Mouse (Mus musculus) large intestine, adult 2 months (tissue): Measurements from ENCODE around the gene Cdk20. TPM values are rescaled to one million over a fixed set of nuclear protein-coding genes. Genes with fewer than 3 reads are reported as not detected.

Experiments
- DNase-seq: peaks from one replicate; pipeline ENCODE4 v3.0.0-alpha.2; 2012; ENCODE audit warnings: low read depth, low spot score
- WGBS: fragments of 180-500 bp; shearing (Covaris S2); methylation state at CpG from one replicate; pipeline ENCODE4 v1.1.7; 2018; 5-methylcytosine and 5-hydroxymethylcytosine counted together
- polyA plus RNA-seq: library from polyadenylated mRNA; depleted of rRNA; stranded (reverse); fragments of >200 nt; gene quantifications from 2 replicates; pipeline ENCODE4 v1.2.3, GENCODE M21; 2012; rRNA removed

Gene Cdk20
- polyA plus RNA-seq, 1 experiment: 6.3 TPM

DNA sequence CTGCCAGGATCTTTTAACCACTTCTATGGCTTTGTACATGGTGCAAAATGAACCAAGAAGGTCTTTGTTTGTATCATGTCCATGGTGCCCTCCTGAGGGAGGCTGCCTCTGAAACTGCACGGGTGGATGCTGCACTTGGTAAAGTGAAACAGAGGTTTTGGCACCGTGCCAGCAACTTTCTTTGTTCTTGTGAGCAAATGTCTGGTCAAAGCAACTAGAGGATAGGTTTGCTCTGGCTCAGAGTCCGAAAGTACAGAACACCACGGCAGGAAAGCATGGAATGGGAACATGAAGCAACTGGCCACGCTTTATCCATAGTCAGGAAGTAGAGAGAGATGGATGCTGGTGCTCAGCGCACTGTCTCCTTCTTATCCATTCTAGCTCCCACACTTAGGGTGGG is 35.8 kb downstream of the Cdk20 start:
- no peak for DNase-seq
- 44% methylated on average over 6 of the region's 6 CpGs for WGBS

- DNase-seq: no peak
- 50% methylated on average over 4 of the region's 4 CpGs for WGBS
These were observed 45.9 kb downstream of the Cdk20 start for GRCm38 (mm10) chr13:64477968-64478367.

DNA sequence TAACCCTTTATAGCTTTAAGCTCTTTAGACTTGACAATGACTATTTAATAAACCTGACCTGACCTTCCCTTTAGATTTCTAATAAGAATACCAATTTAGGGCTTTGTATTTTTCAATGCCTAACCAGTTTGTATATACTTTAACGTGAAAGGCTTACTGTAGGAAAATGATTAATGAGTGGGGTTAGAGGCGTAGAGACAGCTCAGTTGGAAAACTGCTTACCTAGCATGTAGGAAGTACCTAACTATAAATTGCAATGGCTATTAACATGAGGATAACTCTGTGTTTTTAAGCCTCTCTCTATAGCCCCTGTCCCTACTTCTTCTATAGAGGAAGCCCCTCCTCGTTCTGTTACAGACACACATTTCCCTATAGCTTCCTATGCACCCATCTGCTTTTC is 47.8 kb downstream of the Cdk20 start:
- WGBS: 75% methylated on average over 3 of the region's 3 CpGs
- DNase-seq: no peak

DNA sequence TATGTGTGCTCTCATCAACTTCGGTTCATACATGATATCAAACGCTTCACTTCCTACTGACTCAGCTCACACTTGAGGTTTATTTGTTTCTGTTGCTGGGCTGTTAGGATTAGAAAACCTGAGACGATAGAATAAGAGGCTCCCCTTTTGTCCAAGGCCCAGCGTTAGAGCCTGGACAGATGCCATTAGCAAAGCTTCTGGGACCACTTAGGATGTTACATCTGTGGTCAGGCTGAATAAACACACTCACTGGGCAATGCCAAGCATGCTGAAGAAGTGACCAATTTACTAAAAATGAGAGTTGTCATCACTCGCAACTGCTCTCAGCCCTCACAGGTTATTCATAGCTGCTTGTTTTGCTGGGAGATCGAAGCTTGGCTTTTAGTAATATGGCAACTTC is 57.8 kb downstream of the Cdk20 start:
- DNase-seq: no peak
- 67% methylated on average over 6 of the region's 6 CpGs for WGBS

Other genes with a start within 250 kb of the Cdk20 start
- gene Cdc14b, start 157.0 kb upstream of the Cdk20 start, polyA plus RNA-seq: 2.3 and 5.5 TPM in 2 replicates
- gene Aaed1, start 119.6 kb upstream of the Cdk20 start, polyA plus RNA-seq: 6.8 and 9.8 TPM in 2 replicates
- 35.1 and 44.4 TPM in 2 replicates for gene Ctsl, start 61.4 kb upstream of the Cdk20 start, polyA plus RNA-seq
- gene Fam240b, start 65.5 kb downstream of the Cdk20 start, polyA plus RNA-seq: not detected in 2 replicates